Mouse (Mus musculus) frontal cortex, adult 2 months (tissue): Measurements from ENCODE around the gene Pdlim1. TPM values are rescaled to one million over a fixed set of nuclear protein-coding genes. Genes with fewer than 3 reads are reported as not detected.

Source experiments
- polyA plus RNA-seq: library from polyadenylated mRNA; depleted of rRNA; stranded (reverse); fragments of >200 nt; gene quantifications from 2 replicates; pipeline ENCODE4 v1.2.3, GENCODE M21; 2012; rRNA removed

Gene Pdlim1
- polyA plus RNA-seq, 1 experiment = 11.1 TPM

Other genes starting within 250 kb of the Pdlim1 start
- gene Cyp2c54, start 198.0 kb downstream of the Pdlim1 start, polyA plus RNA-seq = not detected in 2 replicates
- not detected in 2 replicates for gene Cyp2c50, start 182.2 kb downstream of the Pdlim1 start, polyA plus RNA-seq
- gene Cyp2c70, start 84.5 kb downstream of the Pdlim1 start, polyA plus RNA-seq = not detected in 2 replicates
- 88.1 and 100.0 TPM in 2 replicates for gene Sorbs1, start 241.9 kb upstream of the Pdlim1 start, polyA plus RNA-seq